Mouse (Mus musculus) ovary, adult 18-20 months (tissue): ENCODE measurements around the gene Adcy6.

ENCODE experiments used
- DNase-seq: peaks from one replicate; pipeline ENCODE4 v3.0.0; 2022; ENCODE audit warnings: low spot score, mixed read lengths

The Adcy6 gene

DNA sequence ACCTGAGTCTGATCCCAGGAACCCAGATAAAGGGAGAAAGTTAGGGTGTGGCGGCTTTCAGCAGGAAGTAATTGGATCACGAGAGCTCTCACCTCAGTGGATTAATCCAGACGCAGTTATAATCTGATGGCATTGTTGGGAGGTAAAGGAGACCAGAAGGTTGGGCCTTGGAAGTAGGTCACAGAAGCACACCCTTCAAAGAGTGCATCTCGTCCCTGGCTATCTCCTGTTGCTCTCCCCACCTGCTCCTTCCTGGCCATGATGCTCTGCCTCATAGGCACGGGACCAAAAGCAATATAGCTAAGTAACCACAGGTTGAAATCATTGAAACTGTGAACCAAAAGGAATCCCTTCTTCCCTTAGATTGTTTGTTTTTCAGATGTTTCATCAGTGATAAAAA, 52.7 kb downstream of the Adcy6 start:
- DNase-seq, result no peak

DNA sequence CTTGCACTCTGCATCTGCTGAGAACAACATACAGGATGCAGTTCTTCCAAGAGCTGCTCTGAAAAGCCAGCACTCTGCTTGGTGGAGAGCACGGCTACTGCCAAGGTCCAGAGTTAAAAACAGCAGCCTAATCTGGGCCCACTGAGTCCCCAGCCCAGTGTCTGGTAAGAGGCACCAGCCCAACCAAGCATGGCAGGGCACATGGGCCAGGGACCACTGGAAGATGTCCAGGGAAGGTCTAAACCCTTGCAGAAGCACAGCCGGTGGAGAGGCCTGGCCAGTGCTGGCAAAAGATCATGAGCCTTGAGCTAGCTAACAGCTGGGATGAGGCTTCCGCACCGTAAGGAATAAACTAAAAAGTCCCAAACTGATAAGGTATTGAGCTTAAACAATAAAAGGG, 54.0 kb downstream of the Adcy6 start:
- DNase-seq, result no peak

DNA sequence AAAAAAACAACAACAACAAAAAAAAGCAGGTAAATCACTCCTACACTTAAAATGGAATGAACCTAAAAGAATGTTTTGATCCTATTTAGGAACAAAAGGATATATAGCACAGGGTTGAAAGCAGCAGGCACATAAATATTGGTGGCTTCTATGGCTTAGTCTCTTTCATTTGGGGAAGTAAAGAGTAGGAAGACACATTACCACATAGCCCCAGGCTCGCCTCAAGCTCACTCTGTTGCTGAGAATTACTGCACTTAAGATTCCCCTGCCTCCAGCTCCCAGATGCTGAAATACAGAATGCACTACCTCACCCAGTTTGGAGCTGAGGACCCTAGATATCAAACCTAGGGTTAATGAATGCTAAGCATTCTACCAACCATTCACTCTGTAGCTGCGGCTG, 57.1 kb downstream of the Adcy6 start:
- DNase-seq, result no peak

DNA sequence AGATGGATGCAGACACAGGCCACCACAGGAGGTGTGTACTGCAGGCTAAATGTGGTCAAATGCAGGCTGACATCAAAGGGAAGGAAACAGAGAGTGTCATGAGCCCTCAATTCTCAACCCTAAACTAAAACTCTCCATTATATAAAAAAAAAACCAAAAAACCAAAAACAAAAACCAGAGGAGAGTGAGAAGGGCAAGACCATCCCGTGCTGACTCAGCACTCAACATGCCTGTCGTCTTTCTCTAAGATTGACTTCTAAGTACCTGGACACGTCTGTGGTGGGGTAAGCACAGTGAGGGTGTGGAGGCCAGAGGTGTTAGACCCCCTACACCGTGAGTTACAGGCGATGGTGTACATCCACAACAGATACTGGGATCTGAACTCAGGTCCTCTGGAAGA, 63.0 kb downstream of the Adcy6 start:
- DNase-seq, result no peak

DNA sequence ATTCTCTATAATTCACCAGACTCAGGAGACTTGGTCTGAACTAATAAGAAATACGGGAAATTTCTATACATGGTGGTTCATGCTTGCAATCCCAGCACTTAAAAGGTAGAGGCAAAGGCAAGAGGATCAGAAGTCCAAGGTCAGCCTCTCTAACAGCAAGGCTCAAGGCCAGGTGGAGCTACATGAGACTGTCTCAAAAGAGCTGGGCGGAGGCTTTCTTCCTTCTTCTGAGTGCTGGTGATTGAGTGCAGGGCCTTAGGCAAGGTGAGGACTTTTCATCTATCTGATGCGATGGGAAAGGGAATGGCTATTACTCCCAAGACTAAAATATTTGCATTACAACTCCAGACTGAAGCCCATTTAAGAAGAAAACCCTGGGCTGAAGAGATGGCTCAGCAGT, 64.7 kb downstream of the Adcy6 start:
- DNase-seq, result no peak

DNA sequence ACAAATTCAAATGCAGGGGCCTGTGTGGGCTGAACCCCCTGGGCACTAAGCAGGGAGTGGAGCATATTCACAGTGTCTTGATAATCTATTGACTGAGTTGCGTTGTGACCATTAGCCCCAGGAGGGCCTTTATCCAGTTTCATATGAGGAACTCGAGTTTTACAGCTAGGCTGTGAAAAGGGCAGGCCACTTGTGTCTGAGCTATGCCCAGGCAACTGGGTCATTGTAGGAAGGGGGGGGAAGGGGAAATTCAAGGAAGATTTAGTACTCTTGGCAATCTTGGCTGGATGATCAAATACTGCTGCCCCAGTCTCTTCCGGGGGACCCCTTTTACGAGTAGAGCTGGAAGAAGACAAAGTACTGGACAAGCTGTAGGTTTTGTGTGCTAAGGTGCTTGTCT, 66.5 kb downstream of the Adcy6 start:
- DNase-seq, result no peak

DNA sequence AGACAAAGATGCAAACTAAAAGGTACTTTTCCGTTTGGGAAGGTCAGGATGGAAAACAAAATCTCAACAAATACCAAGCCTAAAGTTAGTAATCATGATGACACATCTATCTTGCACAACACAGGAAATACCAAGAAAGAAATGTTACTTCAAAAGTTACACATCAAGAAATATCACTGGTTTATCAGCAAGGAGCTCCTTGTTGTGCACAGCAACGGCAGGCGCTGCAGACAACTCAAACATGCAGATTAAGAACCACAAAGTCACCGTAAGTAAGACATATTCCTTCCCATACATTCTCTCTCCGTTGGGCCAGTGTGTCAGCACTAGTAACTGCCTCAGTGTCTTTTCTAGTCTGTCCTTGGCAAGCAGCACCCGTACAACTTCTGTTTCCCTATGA, 68.8 kb downstream of the Adcy6 start:
- no peak for DNase-seq
